Mouse (Mus musculus) olfactory bulb, adult 2 months (tissue): ENCODE measurements around the gene Wipf2.

Source experiments
- CTCF ChIP-seq: fragments of 200-500 bp; IDR thresholded peaks from 2 replicates; pipeline ENCODE4 v1.5.1; 2012; ENCODE audit warnings: low read depth, mild to moderate bottlenecking, low read length, moderate library complexity; ENCODE audit not compliant: insufficient read depth
- POLR2A ChIP-seq: fragments of 200-500 bp; IDR thresholded peaks from 2 replicates; pipeline ENCODE4 v1.6.1; 2012; ENCODE audit warnings: mild to moderate bottlenecking, low read depth, low read length, moderate library complexity; ENCODE audit not compliant: insufficient read depth

GRCm38 (mm10) chr11:98905033-98905432 is 41.6 kb downstream of the Wipf2 start:
- TF ChIP-seq CTCF = no peak
- TF ChIP-seq POLR2A = no peak
